Mouse (Mus musculus) lung, adult 2 months (tissue): ENCODE results near the gene Fancd2os. TPM values are rescaled to one million over a fixed set of nuclear protein-coding genes. Genes with fewer than 3 reads are reported as not detected.

ENCODE experiments used
- DNase-seq: peaks from one replicate; pipeline ENCODE4 v3.0.0; 2022
- H3K4me1 ChIP-seq: fragments of 200-500 bp; 2 replicates; pipeline ENCODE4 v1.6.1; 2011; ENCODE audit warnings: low read length; ENCODE audit not compliant: control insufficient read depth, insufficient read depth
- H3K4me3 ChIP-seq: fragments of 200-500 bp; replicated peaks from 2 replicates; pipeline ENCODE3; 2011; ENCODE audit warnings: low read depth, mild to moderate bottlenecking, control low read depth, low read length; ENCODE audit errors: extremely low read depth
- CTCF ChIP-seq: fragments of 200-500 bp; IDR thresholded peaks from 2 replicates; pipeline ENCODE4 v1.5.1; 2011; ENCODE audit warnings: mild to moderate bottlenecking, low read length, control low read depth; ENCODE audit not compliant: insufficient read depth
- POLR2A ChIP-seq: fragments of 200-500 bp; IDR thresholded peaks from 2 replicates; pipeline ENCODE4 v1.6.1; 2011; ENCODE audit warnings: low read depth, mild to moderate bottlenecking, control low read depth, low read length, borderline replicate concordance; ENCODE audit errors: extremely low read depth
- WGBS: fragments of 180-500 bp; shearing (Covaris S2); methylation state at CpG from one replicate; pipeline ENCODE4 v1.1.7; 2018; 5-methylcytosine and 5-hydroxymethylcytosine counted together
- polyA plus RNA-seq: library from polyadenylated mRNA; depleted of rRNA; stranded (reverse); fragments of >200 nt; gene quantifications from 2 replicates; pipeline ENCODE4 v1.2.3, GENCODE M21; 2012

Gene Fancd2os
- polyA plus RNA-seq, 1 experiment = not detected

DNA sequence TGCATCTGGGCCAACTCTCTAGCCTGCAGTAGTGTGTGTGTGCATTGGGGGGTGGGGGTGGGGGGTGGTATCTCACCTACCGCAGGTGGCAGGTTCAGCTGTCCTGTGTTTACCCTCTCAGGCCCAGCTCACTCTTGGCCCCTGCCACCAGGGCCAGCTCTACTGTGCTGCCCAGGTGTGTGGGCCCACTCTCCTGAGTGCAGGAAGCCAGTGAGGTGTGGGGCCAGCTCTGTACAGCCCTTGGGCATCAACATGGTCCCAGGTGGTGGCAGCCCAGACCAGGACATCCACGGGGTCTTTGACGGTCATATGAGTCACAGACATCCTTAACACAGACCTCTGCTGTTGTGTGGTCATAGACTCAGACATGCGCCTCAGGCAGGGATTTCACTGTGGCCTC, 32.3 kb upstream of the Fancd2os start:
- TF ChIP-seq POLR2A (no peak), CTCF (no peak)
- Histone ChIP-seq H3K4me1 (peaks cover 3% of the 10 kb centered on the region; the same call in 1 of the 2 replicates), H3K4me3 (no peak overlapping the region)
- 91% methylated on average over 4 of the region's 4 CpGs for WGBS
- no peak for DNase-seq

DNA sequence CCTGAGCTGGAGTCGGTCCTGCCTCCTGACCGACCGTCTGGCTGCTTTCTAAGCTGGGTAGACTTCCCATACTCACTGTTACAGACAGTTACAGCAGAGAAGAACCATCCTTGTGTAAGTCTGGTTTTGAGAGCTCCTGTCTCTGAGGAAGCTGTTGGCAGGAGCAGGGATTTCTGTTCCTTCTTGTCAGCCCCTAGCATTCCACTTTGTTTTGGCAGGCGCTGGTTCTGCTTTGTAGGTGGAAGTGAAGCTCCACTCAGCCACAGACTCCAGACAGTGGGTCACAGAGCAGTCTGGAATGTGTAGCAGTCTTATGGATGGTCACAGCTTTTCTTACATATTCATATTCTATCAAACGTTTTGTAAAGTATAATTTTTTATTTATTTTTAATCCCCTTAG, 29.8 kb upstream of the Fancd2os start:
- H3K4me1 ChIP-seq = peaks cover 5% of the 10 kb centered on the region
- H3K4me3 ChIP-seq = no peak overlapping the region
- 71% methylated on average over 5 of the region's 5 CpGs for WGBS
- no peak for TF ChIP-seq POLR2A
- TF ChIP-seq CTCF = no peak
- no peak for DNase-seq

GRCm38 (mm10) chr6:113624989-113625770, 24.7 kb upstream of the Fancd2os start:
- TF ChIP-seq POLR2A = no peak
- TF ChIP-seq CTCF = no peak
- WGBS = 45% methylated on average over 5 of the region's 5 CpGs
- peaks cover 16% of the 10 kb centered on the region for H3K4me1 ChIP-seq
- no peak overlapping the region for H3K4me3 ChIP-seq
- no peak for DNase-seq

DNA sequence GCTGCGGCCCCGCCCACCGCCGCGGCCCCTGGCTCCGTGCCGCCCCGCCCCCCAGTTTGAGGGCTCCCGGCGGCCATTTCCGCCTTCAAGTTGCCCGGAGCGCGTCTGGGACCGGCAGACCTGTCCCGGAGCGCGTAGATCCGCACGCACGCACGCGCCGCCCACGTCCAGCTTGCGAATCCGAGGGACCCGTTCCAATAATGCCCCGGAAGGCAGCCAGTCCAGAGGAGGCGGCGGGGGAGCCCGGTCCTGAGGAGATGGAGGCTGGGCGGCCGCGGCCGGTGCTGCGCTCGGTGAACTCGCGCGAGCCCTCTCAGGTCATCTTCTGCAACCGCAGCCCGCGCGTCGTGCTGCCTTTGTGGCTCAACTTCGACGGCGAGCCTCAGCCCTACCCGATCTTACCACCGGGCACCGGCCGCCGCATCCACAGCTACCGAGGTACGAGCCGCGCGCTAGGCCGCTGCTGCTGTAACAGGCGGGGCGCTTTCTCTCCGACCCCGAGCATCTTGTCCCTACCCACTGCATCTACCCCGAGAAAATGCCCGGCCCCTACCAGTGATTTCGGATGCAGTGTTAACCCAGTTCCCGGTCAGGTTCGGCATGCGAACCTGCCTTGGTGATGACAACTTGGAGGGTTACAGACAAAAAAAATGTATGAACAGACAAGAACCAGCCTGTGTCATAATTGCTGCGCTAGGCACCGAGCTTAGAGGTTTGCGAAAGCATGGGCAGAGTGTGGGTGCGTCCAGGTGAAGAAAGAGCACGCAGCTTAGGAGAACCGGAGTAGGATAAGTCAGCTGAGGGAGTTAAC, 23.6 kb upstream of the Fancd2os start, which contains the start of gene Vhl:
Vhl (plus strand) TSS at position 19 of the 811 bp plus-strand sequence.
- TF ChIP-seq CTCF = no peak
- peak; percentile 64 for TF ChIP-seq POLR2A
- Histone ChIP-seq H3K4me3 (peak within 1 kb of the TSS; percentile 70), H3K4me1 (peaks cover 13% of the 10 kb centered on the region)
- 1% methylated on average over 70 of the region's 76 CpGs for whole genome bisulfite sequencing
- peak; percentile 87 for DNase-seq

DNA sequence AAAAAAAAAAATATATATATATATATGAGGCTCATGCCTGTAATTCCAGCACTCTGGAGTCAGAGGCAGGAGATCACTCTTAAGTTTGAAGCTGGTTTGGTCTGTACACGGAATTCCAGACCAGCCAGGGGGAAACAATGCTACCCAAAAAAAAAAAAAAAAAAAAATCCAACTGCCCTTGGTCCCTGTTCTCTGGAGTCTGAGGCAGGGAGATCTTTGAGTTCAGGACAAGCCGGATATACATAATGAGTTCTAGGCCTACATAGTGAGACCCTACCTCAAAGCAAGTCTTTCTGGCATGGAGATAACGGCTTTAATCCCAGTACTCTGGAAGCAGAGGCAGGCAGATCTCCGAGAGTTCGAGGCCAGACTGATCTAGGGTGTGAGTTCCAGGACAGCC, 22.9 kb upstream of the Fancd2os start:
- Histone ChIP-seq H3K4me1 (peaks cover 13% of the 10 kb centered on the region), H3K4me3 (peak overlapping the region; percentile 70)
- peak; percentile 17 for DNase-seq
- WGBS = 47% methylated on average over 5 of the region's 5 CpGs
- TF ChIP-seq CTCF (no peak), POLR2A (no peak)

DNA sequence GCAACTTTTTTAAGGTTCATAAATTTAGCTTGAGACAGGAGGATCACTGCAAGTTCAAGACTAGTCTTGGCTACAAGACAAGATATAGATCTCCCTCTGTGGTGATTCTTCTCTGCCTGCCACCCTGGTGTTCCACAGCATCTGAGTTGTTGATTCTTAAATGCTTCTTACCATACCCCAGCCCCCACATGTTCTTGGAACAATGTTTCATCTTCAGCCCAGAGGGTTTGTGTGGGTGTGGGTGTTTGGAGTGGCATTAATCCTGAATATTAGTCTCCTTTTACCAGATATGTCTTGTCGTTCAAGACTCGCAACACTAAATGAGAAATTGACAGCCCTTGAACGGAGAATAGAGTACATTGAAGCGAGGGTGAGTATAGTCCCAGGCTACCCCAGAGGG, 15.0 kb upstream of the Fancd2os start:
- TF ChIP-seq CTCF = no peak
- TF ChIP-seq POLR2A = no peak
- DNase-seq = no peak
- 94% methylated on average over 4 of the region's 4 CpGs for WGBS
- no peak overlapping the region for H3K4me3 ChIP-seq
- no peaks in the 10 kb centered on the region; the same call in 1 of the 2 replicates for H3K4me1 ChIP-seq

DNA sequence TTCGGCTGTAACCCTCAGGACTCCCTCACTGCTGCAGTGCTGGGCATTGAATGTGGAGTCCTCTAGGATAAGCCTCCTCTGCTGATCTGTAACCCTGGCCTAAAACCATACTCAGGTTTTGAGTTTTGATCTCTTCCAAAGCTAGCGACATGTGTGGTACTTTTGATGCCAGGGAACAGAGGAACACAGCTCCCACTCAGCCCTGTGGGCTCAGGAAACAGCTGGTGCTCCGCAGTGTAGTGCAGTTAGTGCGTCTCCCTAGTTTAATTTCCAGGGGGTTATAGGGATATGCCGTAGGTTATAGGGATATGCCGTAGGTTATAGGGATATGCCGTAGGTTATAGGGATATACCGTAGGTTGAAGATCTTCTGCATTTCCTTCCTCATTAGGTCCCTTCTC, 14.5 kb upstream of the Fancd2os start:
- WGBS = 96% methylated on average over 8 of the region's 8 CpGs
- DNase-seq = no peak
- Histone ChIP-seq H3K4me3 (no peak overlapping the region), H3K4me1 (no peaks in the 10 kb centered on the region; the same call in 1 of the 2 replicates)
- no peak for TF ChIP-seq CTCF

- 94% methylated on average over 7 of the region's 7 CpGs for WGBS
- no peak overlapping the region for H3K4me3 ChIP-seq
- H3K4me1 ChIP-seq = no peaks in the 10 kb centered on the region; the same call in 1 of the 2 replicates
- no peak for TF ChIP-seq CTCF
- TF ChIP-seq POLR2A = no peak
- DNase-seq = no peak
Measured at GRCm38 (mm10) chr6:113614152-113614551, 13.6 kb upstream of the Fancd2os start.

- no peaks in the 10 kb centered on the region; the same call in 1 of the 2 replicates for H3K4me1 ChIP-seq
- TF ChIP-seq POLR2A (no peak), CTCF (no peak)
- no peak overlapping the region for H3K4me3 ChIP-seq
- DNase-seq = no peak
- WGBS = 79% methylated on average over 8 of the region's 8 CpGs
Measured at GRCm38 (mm10) chr6:113612258-113612969, 11.9 kb upstream of the Fancd2os start.
